ENCODE assay signal across 18 mouse cellular contexts in genomic region chr17:32522386-32522785, GRCm38 (mm10). TPM values are rescaled to one million over a fixed set of nuclear protein-coding genes. Genes with fewer than 3 reads are reported as not detected.
DNase-seq lines count a peak whose midpoint lies in the region; ATAC-seq and TF ChIP-seq lines count a peak whose summit lies in the region.
"Had no signal": no experiment of that assay in that cellular context is flagged by ENCODE, and none has a peak within 500 bp of the region (broad histone marks: within the 10 kb centered on the region; RNA-seq: fewer than 3 reads in every experiment).

No protein-coding gene starts in this region.

- peaks cover 12% of the 10 kb centered on the region for H3K79me2 ChIP-seq in CH12.LX (replicated peaks; ENCODE audit: control insufficient read depth, extremely low read depth, insufficient read depth, poor library complexity, severe bottlenecking)

- no peak for TF ChIP-seq POLR2A in CH12.LX (IDR thresholded peaks at IDR 0.05; ENCODE audit: low read depth, low read length)
- no peak for TF ChIP-seq POLR2A in bone marrow, adult 2 months (IDR thresholded peaks at IDR 0.05; ENCODE audit: borderline replicate concordance, control insufficient read depth, low read depth, low read length)

- no peak for TF ChIP-seq CTCF in CH12.LX (conservative IDR thresholded peaks at IDR 0.05 in 1 of 2, IDR thresholded peaks at IDR 0.05 in 1 of 2; ENCODE audit: low read depth in 2 of 2, low read length in 2 of 2)
- no peak for TF ChIP-seq CTCF in bone marrow, adult 2 months (IDR thresholded peaks at IDR 0.05; ENCODE audit: control insufficient read depth, insufficient read depth, low read length)
- TF ChIP-seq CTCF in stomach, postnatal 0 days (IDR thresholded peaks at IDR 0.05; ENCODE audit: low read depth) = no peak

- peaks cover 18 to 57% of the 10 kb centered on the region in 2 experiments for H3K4me1 ChIP-seq in CH12.LX (ENCODE audit: control insufficient read depth in 1 of 2, insufficient read depth in 2 of 2)
- H3K4me1 ChIP-seq in bone marrow, adult 2 months (ENCODE audit: control insufficient read depth, insufficient read depth, low read length) = peaks cover 1% of the 10 kb centered on the region; the same call in 1 of the 2 replicates
- no peaks in the 10 kb centered on the region for H3K4me1 ChIP-seq in stomach, postnatal 0 days (replicated peaks; ENCODE audit: control insufficient read depth, insufficient read depth)
- H3K4me1 ChIP-seq: forebrain, embryonic 10.5 days; forebrain, embryonic 13.5 days; hindbrain, embryonic 12.5 days; hindbrain, embryonic 15.5 days had no signal

- H3K27me3 ChIP-seq in CH12.LX (replicated peaks) = no peaks in the 10 kb centered on the region
- H3K27me3 ChIP-seq in splenic B cell, adult 2 months (ENCODE audit: control insufficient read depth, insufficient read depth, low read length, poor library complexity, severe bottlenecking) = no peaks in the 10 kb centered on the region
- H3K27me3 ChIP-seq in stomach, postnatal 0 days (ENCODE audit: control insufficient read depth, insufficient read depth, low read length) = no peaks in the 10 kb centered on the region
- H3K27me3 ChIP-seq: forebrain, embryonic 13.5 days; hindbrain, embryonic 12.5 days; hindbrain, embryonic 15.5 days had no signal

- H3K4me2 ChIP-seq in CH12.LX (ENCODE audit: insufficient read depth, low read depth, poor library complexity, severe bottlenecking) = peak overlapping the region; percentile 90; the same call in 1 of the 2 replicates
- H3K4me2 ChIP-seq in stomach, postnatal 0 days (replicated peaks; ENCODE audit: low read depth) = no peak overlapping the region
- H3K4me2 ChIP-seq: forebrain, embryonic 13.5 days; heart, embryonic 11.5 days; hindbrain, embryonic 12.5 days; hindbrain, embryonic 15.5 days had no signal

- peak; percentile 20 for DNase-seq in CH12.LX (ENCODE audit: extremely low read depth)
- peak; percentile 46 for DNase-seq in splenic B cell, adult 2 months (ENCODE audit: low read depth, low spot score)
- no peak for DNase-seq in urinary bladder, postnatal 14 days (ENCODE audit: low spot score)
- no peak for DNase-seq in stomach, postnatal 0 days (ENCODE audit: low spot score)
- DNase-seq in thymus, postnatal 4 days = no peak
- DNase-seq: cerebellum, adult 11-12 months; cerebellum, adult 9-10 months; cerebellum, postnatal 14 days; gastrocnemius, postnatal 10 days; heart, adult 11 months had no signal

- in situ Hi-C loops in CH12.LX (cut with MboI; ENCODE audit: low pct_ligation_motif_present, low pct_unique_long_range_greater_than_20kb, low sequenced_read_pairs) = loop anchor here (10.0 kb wide), 1 partner anchor 152 kb away; no protein-coding TSS in a partner anchor

- dilution Hi-C loops in CH12.LX (cut with MboI; ENCODE audit: extremely low pct_ligation_motif_present, extremely low pct_unique_long_range_greater_than_20kb, low sequenced_read_pairs) = no loop called here

- H3K36me3 ChIP-seq in CH12.LX (replicated peaks in 1 of 2; ENCODE audit: control insufficient read depth in 1 of 2, insufficient read depth in 1 of 2, low read length in 1 of 2) = peaks cover 14 to 63% of the 10 kb centered on the region in 2 experiments
- H3K36me3 ChIP-seq in splenic B cell, adult 2 months (ENCODE audit: control insufficient read depth, insufficient read depth, low read length, poor library complexity, severe bottlenecking) = no peaks in the 10 kb centered on the region
- no peaks in the 10 kb centered on the region for H3K36me3 ChIP-seq in stomach, postnatal 0 days (ENCODE audit: control insufficient read depth, insufficient read depth, low read length)

- no peaks in the 10 kb centered on the region for H3K9me3 ChIP-seq in CH12.LX (replicated peaks; ENCODE audit: low read length)
- no peaks in the 10 kb centered on the region for H3K9me3 ChIP-seq in stomach, postnatal 0 days (ENCODE audit: control insufficient read depth, low read length)
- H3K9me3 ChIP-seq: forebrain, embryonic 10.5 days; forebrain, embryonic 13.5 days; hindbrain, embryonic 12.5 days; hindbrain, embryonic 15.5 days had no signal

- no peak for TF ChIP-seq RAD21 in CH12.LX (IDR thresholded peaks at IDR 0.05; ENCODE audit: low read depth, low read length)

- no peak for ATAC-seq in stomach, postnatal 0 days (ENCODE audit: low FRiP score, low TSS enrichment)
- ATAC-seq: forebrain, embryonic 13.5 days; forebrain, embryonic 16.5 days; Patski had no signal

- 48% methylated on average over 4 of the region's 4 CpGs for WGBS in bone marrow, adult 2 months
- WGBS in stomach, postnatal 0 days = 92% methylated on average over 4 of the region's 4 CpGs

- peak overlapping the region; percentile 92; the same call in 1 of the 2 replicates for H3K9ac ChIP-seq in CH12.LX (ENCODE audit: insufficient read depth, low read depth)
- no peak overlapping the region for H3K9ac ChIP-seq in stomach, postnatal 0 days (ENCODE audit: low read length)
- H3K9ac ChIP-seq: forebrain, embryonic 13.5 days; hindbrain, embryonic 12.5 days; hindbrain, embryonic 15.5 days had no signal

- H3K27ac ChIP-seq in CH12.LX (ENCODE audit: insufficient read depth, low read depth) = no peak overlapping the region
- H3K27ac ChIP-seq in bone marrow, adult 2 months (ENCODE audit: control insufficient read depth, insufficient read depth, low read depth, low read length, poor library complexity) = no peak overlapping the region; the same call in 1 of the 2 replicates
- H3K27ac ChIP-seq in stomach, postnatal 0 days (replicated peaks) = no peak overlapping the region
- H3K27ac ChIP-seq: forebrain, embryonic 10.5 days; forebrain, embryonic 13.5 days; hindbrain, embryonic 12.5 days; hindbrain, embryonic 15.5 days had no signal

- peak overlapping the region in 2 of 3 experiments; percentile 67 to 89 for H3K4me3 ChIP-seq in CH12.LX (replicated peaks in 1 of 3; ENCODE audit: low read depth in 2 of 3, low read length in 2 of 3, poor library complexity in 1 of 3)
- peak overlapping the region; percentile 12 for H3K4me3 ChIP-seq in bone marrow, adult 2 months (replicated peaks; ENCODE audit: control insufficient read depth, low read depth, low read length)
- H3K4me3 ChIP-seq in stomach, postnatal 0 days (ENCODE audit: low read depth, low read length) = no peak overlapping the region
- H3K4me3 ChIP-seq: forebrain, embryonic 10.5 days; forebrain, embryonic 13.5 days; hindbrain, embryonic 12.5 days; hindbrain, embryonic 15.5 days had no signal

- TF ChIP-seq EP300 in CH12.LX (IDR thresholded peaks at IDR 0.05; ENCODE audit: low read length) = no peak
- no peak for TF ChIP-seq EP300 in stomach, postnatal 0 days (optimal IDR thresholded peaks at IDR 0.05)

TF ChIP-seq in CH12.LX, 34 proteins besides CTCF, POLR2A, EP300 and RAD21:
- TF ChIP-seq MXI1 (IDR thresholded peaks at IDR 0.05; ENCODE audit: low read depth, low read length) (no peak), NRF1 (IDR thresholded peaks at IDR 0.05; ENCODE audit: low read depth, low read length) (no peak), RCOR1 (conservative IDR thresholded peaks at IDR 0.05; ENCODE audit: low read depth, low read length) (no peak), UBTF (IDR thresholded peaks at IDR 0.05; ENCODE audit: low read depth, low read length) (no peak), SMC3 (IDR thresholded peaks at IDR 0.05; ENCODE audit: low read depth, low read length) (no peak), IRF4 (IDR thresholded peaks at IDR 0.05; ENCODE audit: low read depth, low read length) (no peak), USF1 (IDR thresholded peaks at IDR 0.05; ENCODE audit: low read depth, low read length) (no peak), E2F4 (IDR thresholded peaks at IDR 0.05; ENCODE audit: insufficient replicate concordance, low read depth, low read length) (no peak)
TF ChIP-seq in CH12.LX: peak in this region for 0.

RNA-seq across cellular contexts. Expression of gene Cyp4f16, which starts 14.0 kb away (rescaled TPM):
- total RNA-seq in CH12.LX (2012; rRNA removed) (30.0 TPM in 2 replicates), CH12.LX (2014; rRNA removed) (28.1 and 28.3 TPM in 2 replicates)
- polyA plus RNA-seq in CH12.LX (2012; ENCODE audit: insufficient read length, low read depth) = 31.2 and 33.9 TPM in 2 replicates
- polyA plus RNA-seq in bone marrow, adult 2 months (2011; ENCODE audit: insufficient read depth, insufficient read length, low replicate concordance, missing spikeins) = 3.4 and 10.1 TPM in 2 replicates
- 18.3 and 18.6 TPM in 2 replicates for polyA plus RNA-seq in stomach, postnatal 0 days (2015; fragmentation: Nextera tagmentation; extraction: Ambion mirVana)

RNA-seq across cellular contexts. Expression of gene Cyp4f17, which starts 16.5 kb away (rescaled TPM):
- 2.2 and 3.3 TPM in 2 replicates for total RNA-seq in CH12.LX (2012; rRNA removed)
- total RNA-seq in CH12.LX (2014; rRNA removed) = 4.1 and 4.4 TPM in 2 replicates
- polyA plus RNA-seq in CH12.LX (2012; ENCODE audit: insufficient read length, low read depth) = 3.6 and 4.8 TPM in 2 replicates
- polyA plus RNA-seq in bone marrow, adult 2 months (2011; ENCODE audit: insufficient read depth, insufficient read length, low replicate concordance, missing spikeins) = 2.1 and 3.3 TPM in 2 replicates
- polyA plus RNA-seq in stomach, postnatal 0 days (2015; fragmentation: Nextera tagmentation; extraction: Ambion mirVana) = 3.5 and 3.8 TPM in 2 replicates

Comparison
In these comparisons a context has a peak if more than half of its experiments do, and no peak if none do; other contexts are left out.
1. DNase-seq: peak in CH12.LX (single experiment) and splenic B cell, adult 2 months (single experiment); none in urinary bladder, postnatal 14 days (single experiment), stomach, postnatal 0 days (single experiment) and thymus, postnatal 4 days (single experiment).